Mouse (Mus musculus) c-Kit-negative CD71-positive TER-119-positive erythroid progenitor cells, embryonic 14.5 days (primary cell): ENCODE results near the gene Nek7.

Experiments
- DNase-seq: peaks from one replicate; pipeline ENCODE4 v3.0.0-alpha.2; 2013; ENCODE audit warnings: low read depth, low spot score

Nek7 gene

DNA sequence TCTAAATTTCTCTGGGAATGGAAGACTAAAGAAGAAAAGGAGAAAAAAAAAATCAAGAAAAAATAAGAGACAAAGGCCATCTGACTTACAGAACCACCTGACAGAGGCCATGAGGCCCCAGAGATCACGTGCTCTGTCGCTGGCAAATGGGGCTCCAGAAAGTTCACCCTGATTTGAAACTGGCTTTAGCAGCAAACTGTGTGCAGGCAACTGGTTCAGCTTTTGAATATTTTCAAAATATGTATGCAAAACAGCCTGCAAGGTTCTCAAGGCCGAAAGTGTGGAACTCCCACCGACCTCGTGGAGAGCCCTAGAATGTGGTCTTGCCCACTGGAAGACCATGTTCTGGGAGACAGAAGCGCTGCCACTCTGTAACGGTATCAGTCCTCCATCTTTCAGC is 11.6 kb downstream of the Nek7 start:
- no peak for DNase-seq

DNA sequence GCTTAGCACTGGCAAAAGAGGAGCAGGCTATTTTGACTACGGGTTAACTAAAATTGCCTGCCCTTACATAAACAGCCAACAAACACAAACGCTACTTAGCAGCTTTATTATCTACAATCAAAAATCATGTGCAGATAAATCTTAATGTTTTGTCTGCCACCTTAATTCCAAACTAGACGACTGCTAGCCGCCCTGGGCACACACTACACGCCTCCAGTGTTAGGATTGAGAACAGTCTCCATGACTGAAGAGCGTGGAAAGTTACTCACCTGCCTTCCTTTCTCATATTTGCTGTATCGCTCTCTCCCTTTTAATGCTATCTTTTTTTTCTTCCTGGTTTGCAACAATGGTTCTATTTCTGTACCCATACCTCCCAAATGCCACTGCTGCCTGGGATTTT is 12.1 kb downstream of the Nek7 start:
- no peak for DNase-seq

DNA sequence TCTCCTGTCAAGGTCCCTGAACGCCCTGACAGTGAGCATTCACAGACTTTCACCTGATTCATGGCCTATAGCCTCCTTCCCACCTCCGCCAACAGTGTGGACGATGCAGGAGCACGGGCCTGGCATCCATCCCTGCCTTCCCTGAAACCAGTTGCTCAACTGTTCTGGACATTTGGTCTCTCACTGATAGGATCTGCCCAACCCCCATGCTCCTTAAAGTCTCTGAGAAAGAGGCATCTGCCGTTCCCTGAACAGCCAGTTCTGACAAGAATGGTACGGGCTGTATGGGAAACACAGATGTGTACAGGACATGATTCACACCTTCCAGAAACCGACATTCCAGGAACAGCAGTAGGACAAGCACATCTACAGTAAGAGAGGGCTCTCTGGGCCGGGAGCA is 13.2 kb downstream of the Nek7 start:
- DNase-seq: no peak

DNA sequence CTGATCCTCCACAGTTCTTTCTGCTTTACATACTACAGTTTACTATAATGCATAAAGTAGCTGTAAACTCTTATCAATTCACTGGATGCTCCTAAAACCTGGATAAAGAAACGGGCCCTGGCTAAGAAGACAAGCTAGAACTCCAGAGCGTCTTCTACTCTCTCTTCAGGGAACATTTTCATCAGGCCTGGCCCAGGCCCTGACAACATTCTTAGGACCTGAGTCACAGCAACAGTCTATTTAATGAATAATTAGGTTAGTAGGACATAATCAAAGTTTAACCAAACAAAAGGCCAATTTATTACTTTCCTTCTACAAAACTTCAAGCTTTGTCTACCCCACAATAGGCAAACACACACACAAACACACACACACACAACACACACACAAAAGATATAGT is 15.2 kb downstream of the Nek7 start:
- no peak for DNase-seq

DNA sequence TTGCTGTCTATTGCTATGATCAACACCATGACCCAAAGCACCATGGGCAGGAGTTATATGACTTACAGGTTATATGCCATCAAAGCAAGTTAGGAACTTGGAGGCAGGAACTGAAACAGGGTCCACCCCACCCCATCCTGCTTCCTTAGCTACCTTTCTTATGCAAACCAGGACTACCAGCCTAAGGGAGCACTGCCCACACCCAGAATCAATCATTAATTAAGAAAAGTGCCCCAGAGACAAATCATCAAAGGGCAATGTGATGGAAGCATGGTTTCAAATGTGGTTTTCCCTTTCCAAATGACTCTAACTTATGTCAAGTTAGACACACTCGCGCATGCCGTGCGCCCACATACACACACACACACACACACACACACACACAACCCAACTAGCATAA is 16.0 kb downstream of the Nek7 start:
- DNase-seq: no peak

DNA sequence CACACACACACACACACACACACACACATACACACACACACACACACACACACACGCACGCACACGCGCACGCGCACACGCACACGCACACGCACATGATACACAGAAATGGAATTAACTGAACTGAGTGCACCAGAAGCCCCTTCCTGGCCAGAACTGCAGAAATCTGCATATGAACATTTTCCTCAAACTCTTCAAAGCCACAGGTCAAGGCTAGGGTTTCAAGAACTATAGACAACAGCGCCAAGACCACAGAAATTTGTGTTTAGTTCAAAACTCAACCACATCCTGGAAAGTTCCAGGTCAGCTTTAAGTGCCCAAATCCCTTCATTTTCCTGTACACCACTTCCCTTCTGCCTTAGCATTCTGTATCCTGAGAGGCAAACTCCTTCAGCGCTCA is 21.9 kb downstream of the Nek7 start:
- DNase-seq: no peak

DNA sequence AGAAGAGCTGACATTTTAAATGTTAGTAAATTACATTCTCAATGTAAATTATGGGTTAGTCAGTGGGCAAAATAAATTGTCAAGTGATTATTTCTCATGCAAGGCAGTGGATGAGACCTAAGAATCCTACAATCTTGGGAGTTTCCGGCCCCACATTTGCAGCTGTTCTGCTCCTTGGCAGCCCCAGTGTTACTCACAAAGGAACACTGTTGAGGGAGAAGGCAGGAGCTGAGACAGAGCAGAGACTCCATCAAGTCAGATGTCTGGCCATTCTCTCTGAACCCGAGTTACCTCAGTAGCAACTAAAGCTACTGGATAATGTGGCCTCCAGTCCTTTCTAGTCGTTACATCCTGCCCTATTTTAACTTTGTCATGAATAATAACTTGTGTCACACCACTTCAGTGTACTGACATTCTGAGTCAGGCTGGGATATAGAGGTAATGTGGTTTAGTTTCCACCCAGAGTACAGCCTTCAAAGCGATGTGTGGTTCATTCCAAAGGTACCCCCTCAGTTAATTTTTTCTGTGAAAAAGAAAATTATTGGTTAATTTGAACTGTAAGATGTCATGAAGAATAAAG is 23.7 kb downstream of the Nek7 start:
- DNase-seq: no peak

DNA sequence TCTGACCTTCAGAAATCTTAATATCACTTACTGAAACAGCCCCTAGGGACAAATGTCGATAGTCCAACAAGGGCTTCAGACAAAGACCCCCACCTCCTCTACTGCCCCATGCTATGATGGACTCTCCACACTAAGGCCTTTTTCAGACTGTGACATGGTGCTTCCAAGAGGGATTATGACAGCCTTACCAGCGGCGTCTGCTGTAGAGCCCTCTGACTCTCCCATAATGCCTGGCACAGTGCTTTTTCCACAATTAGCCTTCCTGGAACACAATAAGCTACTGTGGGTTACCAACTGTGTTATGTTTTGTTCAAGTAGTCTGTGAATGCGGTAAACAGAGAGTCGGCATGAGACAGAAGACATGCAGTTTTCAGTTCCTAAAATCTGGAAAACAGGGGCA is 25.0 kb downstream of the Nek7 start:
- no peak for DNase-seq

DNA sequence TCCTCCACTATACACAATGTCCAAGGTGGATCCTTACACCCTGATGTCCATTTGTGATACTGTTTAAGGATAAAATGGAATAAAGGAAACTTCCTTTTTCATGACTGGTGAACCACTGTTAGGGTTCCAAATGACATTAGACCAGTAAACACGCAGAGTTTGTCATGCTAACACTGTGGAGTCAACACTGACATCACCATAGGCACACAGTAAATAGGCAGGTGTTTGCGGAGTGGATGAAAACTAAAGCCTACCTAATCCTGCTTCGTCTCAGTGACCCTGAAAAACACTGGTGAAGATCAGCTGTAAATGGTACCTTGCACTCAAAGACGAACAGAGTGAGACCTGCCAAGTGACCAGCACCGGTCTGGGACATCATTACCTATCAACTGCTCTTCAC is 26.0 kb downstream of the Nek7 start:
- no peak for DNase-seq

DNA sequence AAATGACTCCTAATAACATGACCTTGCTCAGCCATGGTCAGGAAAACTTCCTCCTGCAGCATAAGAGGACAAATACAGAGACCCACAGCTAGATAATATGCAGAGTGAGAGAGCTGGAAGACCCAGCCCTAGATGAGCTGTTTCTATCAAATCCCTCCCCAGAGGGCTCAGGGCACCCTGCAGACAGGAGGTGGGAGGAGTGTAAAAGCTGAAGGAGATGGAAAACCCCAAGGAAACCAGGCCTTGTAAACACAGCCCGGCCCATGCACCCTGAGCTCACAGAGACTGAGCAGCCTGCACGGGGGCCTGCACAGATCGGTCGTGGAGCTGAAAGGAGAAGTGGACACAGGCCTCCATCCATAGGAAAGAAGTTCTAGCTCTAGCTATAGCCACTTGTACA is 27.5 kb downstream of the Nek7 start:
- DNase-seq: no peak

DNA sequence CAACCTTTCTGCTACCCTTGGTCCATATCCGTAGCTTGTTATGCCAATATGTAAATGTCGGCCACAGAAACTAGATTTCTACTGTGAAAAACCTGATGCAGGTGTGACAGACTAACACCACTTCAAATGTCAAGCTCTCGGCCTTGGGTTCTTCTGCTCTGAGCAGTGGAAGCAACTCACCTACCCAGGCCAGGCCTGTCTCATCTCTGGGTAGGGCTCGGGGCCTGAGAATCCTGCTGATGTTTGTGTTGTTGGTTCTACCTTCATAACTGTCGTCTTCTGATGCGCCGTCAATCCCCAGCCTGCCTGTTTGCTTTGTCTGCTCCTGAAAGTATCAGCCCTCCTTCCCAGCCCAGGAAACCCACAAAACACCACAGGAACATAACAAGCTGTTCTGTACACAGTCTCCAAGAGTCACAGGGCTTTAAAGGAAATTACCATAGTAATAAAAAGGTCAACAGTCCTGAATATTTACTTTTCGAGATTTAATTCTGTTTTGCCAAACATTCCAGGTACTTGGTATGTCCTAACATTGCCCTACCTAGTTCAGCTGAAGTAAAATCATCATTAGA is 29.4 kb downstream of the Nek7 start:
- no peak for DNase-seq

DNA sequence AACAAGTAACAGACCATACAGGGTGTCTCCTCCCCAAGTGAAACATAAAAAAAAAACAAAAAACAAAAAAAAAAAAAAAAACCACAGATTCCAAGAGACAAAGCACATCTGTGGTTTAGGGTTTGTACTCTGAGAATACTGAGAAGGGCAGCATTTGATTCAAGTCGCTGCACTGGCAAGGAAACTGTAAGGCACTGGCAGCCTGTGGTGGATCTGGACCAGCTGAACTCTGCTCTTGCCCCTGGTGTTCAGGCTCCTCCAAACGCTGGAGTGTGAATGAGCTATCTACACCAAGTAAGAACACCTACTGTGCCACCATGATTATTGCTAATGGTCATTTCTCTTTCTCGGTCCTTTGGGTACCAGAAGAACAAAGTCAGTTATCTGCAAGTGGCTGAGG is 30.8 kb downstream of the Nek7 start:
- DNase-seq: no peak

DNA sequence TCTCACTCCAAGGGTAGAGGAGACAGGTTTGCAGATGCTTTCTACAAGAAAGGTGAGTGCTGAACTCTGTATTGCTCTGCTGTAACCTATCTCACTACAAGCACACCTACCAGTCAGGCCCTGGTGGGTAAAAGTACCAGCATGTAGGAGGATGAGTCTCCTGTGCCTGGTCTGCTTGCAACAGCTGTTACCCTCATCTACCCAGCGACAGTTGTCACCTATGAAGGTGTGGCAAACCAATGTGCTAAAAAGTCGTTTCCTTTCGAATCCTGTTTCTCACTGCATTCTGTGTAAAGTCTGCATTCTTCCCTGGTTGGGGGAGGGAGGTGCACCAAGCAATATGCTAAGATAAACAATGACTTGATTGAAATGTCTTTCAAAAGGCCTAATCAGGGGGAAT is 32.1 kb downstream of the Nek7 start:
- DNase-seq: no peak

DNA sequence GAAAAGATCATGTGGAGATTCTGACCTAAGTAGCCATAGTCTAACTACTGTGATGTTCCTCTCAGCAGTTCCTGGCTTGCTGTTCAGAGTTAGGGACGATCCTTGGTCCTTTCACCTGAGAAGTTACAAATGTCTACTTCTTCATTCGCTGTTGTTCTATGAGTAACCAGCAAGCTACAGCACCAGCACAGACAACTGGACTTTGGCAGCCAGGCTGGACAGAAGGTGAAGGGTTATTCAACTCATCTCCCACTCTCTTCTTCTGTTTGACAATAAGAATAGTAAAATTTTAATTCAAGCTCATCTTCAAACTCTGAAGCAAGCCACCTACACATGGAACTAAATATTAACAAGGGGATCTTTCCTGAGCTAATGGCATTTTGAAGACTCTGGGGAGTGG is 33.0 kb downstream of the Nek7 start:
- DNase-seq: no peak

DNA sequence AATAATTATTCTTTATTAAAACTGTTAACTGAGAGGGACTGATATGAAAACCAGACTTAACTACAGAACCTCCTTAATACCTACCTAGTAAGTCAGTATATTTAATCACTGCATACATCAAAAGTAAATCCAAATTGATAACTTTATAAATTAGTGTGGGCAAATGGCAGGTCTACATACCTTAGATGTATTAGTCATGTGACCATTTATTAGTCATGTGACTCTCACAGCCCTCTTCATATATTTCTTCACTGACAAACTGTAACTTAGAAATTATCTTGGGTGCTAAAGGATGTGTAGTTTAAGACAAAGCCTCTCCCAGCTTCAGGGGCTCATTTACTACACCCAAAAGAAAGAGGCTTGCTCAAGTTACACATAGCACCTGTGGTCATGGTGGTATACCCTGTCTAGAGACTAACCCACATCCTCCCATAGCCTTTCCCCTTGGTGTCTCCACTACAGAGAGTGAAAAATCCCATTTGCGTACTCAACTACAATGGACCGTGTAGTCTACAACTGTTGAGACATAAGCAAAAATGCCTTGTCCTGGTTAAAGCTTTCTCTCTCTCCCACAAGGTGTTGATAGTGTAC is 35.4 kb downstream of the Nek7 start:
- DNase-seq: no peak

DNA sequence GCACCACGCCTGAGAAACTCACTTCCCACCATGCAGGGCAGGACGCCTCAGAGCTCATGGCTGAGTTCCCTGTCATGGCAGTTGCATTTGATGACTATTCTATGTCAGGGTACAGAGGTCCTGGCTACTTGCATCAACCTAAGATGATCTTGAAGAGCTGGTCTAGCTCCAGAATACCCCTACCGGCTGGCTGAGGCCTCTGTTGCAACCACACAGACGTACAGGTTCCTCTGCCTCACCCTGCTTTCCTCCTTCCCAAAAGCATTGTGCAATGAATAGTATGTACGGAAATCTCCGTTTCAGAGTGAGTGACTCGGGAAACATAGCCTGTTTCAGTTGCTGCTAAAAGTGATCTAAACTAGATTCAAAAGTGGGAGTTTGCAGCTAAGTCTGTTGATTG is 37.7 kb downstream of the Nek7 start:
- DNase-seq: no peak

DNA sequence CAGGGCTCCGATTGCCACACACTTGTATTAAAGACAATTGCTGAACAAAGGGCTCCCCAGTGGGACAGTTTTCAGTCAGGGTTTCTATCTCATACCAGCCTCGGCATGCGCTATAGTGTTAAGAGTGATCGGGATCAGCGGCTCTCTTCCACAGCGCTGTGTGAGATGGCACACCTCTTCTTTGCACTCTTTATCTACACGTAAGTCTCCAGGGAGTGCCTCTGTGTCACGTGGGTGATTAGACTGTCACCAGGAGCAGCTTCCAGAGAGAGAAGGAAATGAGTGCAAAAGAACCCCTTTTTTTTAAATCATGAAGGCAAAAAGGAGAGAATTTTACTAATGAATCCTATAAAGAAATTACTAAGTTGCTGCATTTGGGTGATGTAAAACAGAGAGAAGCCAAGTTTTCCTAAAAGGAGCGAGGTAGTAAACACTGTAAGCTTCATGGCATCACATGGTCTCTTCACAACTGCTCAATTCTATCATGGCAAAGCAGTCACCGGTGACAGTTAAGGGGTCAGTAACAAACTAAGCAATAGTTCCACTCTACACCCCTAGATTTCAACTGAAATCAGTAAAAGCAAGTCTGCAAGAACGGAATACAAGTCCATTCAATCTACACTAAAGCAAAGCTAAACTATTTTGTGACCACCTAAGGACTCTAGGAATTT is 40.0 kb downstream of the Nek7 start:
- DNase-seq: peak; percentile 35

DNA sequence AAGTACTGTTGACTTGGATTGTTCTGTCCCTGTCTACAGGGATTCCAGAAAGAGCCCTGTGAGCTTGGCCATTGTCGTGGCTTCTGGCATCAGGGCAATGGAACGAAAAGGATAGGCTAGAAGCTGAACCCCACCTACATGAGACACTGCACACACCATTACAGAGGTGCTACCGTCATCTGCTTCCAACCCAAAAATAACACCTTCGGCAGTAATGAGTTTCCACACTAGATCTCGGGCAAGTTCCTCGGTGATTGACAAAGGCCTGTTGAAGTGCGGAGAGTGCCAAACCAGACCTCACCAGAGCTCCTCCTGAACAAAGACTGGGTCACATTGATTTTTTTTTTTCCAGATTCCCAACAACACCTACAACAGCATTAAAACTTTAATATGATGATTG is 40.7 kb downstream of the Nek7 start:
- no peak for DNase-seq

DNA sequence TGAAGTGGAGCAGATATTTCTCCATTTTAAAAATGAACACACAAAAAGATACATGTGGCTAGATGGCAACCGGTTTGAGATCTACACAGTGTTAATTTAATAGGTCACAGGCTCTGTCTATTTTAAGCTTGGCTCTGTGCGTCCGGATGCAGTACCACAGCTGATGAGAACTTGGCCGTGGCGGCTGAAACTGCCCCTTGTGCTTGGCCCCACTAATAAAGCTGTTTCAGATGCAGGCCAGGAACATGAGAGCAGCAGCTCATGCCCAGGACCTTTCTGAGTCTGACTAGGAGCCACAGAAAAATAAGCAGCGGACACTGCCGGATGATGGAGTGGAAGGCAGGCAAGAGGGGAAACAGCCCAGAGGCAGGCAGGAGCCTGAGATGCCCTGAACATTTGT is 43.1 kb downstream of the Nek7 start:
- DNase-seq: no peak

DNA sequence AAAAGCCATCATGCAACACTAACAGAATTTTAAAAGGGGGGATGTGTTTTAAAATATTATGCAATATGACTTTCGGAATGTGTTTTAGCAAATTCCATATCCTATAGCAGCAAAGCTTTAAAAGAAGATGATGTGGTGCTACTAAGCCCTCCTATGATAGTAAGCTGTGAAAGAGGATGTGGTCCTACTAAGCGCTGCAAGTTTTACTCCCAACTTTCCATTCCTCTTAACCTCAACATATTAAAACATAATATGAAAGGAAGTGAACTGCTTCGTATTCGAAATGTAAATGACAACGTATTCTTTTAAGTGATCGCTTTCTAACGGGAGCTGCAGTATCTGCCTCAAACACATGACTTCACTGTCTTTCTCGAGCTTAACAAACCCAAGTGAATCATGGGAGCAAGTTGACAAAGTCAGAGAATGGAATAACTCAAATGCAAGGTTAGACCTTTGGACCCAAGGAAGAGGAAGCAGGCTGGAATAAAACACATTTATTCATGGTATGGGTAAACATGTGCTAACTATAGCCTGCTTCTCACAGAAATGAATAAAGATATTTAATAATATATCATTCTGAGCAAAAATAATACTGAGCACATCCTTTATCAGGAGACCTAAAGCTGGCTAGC is 43.8 kb downstream of the Nek7 start:
- no peak for DNase-seq

DNA sequence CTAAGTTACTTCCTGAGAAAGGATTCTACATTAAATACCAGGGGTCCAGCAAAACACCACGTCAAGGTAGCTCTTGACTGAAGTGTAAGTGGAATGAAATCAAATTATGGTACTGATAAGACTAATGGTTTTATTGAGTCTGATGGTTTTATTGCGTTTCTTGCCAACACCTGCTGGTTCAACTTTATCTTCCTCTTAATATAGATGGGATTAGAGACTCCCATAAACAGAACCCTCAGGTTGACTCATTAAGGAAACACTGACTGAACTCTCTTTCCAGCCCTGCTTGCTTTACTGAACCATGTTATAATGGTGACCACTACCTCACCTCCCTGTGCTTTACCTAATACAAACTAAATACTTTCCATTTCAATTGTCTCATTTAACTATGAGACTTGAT is 44.3 kb downstream of the Nek7 start:
- no peak for DNase-seq

DNA sequence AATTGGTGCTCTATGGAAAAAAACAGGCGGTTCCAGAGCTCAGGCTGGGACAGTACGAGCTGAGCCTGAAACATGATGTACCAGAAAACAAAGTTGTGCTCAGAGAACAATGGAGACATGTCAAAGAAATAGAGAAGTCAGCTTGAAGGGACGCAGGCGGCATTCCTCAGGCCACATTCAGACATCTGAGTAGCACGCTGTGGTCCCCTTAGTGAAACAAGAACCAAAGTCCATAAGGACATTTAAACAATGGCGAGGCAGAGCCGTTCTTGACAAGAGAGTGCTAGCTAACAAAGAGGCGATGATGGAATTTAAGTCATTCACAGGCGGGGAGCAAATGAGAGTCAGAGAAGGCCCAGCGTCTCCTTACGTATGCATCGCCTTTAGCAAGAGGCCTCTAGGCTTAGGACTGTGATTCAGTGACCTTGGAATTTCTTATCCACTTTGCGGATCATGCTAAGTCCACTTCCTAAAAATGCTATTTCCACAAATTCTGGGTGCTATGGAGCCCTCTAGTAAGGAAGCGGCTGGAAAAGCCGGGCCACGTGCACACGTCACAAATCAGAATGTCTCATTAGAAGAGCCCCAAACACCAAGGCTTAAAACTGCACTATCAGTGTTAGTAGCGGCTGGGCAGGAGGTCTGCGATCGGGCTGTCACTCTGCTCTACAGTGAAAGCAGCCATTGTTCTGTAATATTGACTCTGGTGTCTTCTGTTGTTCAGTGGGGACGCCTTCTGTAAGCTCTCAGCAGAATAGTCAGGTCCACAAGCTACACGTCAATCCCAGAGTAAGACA is 48.2 kb downstream of the Nek7 start:
- no peak for DNase-seq
